Mouse (Mus musculus): Measurements from ENCODE around the gene Nsf. TPM values are rescaled to one million over a fixed set of nuclear protein-coding genes. Genes with fewer than 3 reads are reported as not detected.

The Nsf gene
- total and polyA plus RNA-seq, 3 experiments, result 37.9 to 40.2 TPM; not detected in 1

DNA sequence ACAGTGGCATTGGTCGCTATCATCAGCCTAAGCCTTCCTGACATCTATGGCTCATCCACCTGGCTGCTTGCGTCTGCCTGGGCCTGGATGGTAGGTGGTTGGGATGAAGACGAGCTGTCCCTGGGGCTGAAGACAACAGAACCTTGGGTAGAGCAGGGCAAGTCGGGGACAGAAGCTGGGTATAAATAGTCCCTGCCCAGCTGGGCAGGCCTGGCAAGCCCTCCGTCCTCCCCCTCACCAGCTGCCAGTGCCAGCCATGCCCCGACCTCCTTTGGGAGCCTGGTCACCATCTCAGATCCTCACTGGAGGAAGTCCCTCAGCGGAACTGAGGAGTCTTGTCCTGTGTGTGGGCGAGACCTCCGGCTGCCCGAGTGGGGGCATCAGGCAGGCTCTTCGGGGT, 149.7 kb downstream of the Nsf start:
- H3K4me3 ChIP-seq (ENCODE audit: control insufficient read depth in 1 of 2, insufficient read depth in 1 of 2, low read depth in 2 of 2, low read length in 2 of 2), result no peak overlapping the region
- no peak overlapping the region for H3K9ac ChIP-seq (ENCODE audit: control insufficient read depth, low read depth, low read length, poor library complexity, severe bottlenecking)
- H3K27me3 ChIP-seq (ENCODE audit: control insufficient read depth in 1 of 2, insufficient read depth in 2 of 2, low read length in 2 of 2), result no peaks in the 10 kb centered on the region; a peak in 1 of 4 replicates
- TF ChIP-seq RAD21 (IDR thresholded peaks at IDR 0.05; ENCODE audit: low read depth, low read length) (no peak), TAL1 (IDR thresholded peaks at IDR 0.05; ENCODE audit: low read length) (no peak)
- no peak overlapping the region for H3K27ac ChIP-seq (ENCODE audit: control insufficient read depth, low read depth, low read length)
- H3K9me3 ChIP-seq (replicated peaks; ENCODE audit: insufficient read depth, low read length), result no peaks in the 10 kb centered on the region
- no peaks in the 10 kb centered on the region for H3K79me2 ChIP-seq (ENCODE audit: control insufficient read depth, insufficient read depth, low read length, poor library complexity)
- no peak for DNase-seq (ENCODE audit: low read depth, low spot score)
- no peaks in the 10 kb centered on the region for H3K36me3 ChIP-seq (ENCODE audit: control insufficient read depth in 1 of 2, insufficient read depth in 2 of 2, low read length in 2 of 2)
- no peaks in the 10 kb centered on the region for H3K4me1 ChIP-seq (ENCODE audit: control insufficient read depth in 1 of 2, insufficient read depth in 2 of 2, low read length in 2 of 2)

DNA sequence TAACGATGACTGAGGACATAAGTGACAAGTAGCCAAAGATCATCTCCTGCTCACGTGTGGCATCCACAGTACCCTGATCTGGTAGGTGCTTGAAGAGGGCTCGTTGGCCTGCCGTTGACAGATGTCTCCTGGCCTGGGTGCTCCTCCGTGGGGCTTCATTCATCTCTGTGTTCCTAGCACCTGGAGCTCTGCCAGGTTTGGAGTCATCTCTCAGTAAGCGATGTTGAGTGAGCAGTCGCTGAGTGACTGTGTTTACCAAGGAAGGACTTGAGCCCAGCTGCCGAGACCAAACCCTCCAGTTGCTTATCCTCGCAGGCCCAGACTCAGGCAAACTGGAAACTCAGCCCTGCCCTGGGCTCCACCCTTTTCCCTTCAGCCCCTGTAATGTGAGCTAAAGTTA, 152.7 kb downstream of the Nsf start:
- H3K9me3 ChIP-seq (replicated peaks; ENCODE audit: insufficient read depth, low read length), result no peaks in the 10 kb centered on the region
- no peak overlapping the region for H3K9ac ChIP-seq (ENCODE audit: control insufficient read depth, low read depth, low read length, poor library complexity, severe bottlenecking)
- no peak for DNase-seq (ENCODE audit: low read depth, low spot score)
- no peak overlapping the region for H3K27ac ChIP-seq (ENCODE audit: control insufficient read depth, low read depth, low read length)
- H3K4me1 ChIP-seq (ENCODE audit: control insufficient read depth in 1 of 2, insufficient read depth in 2 of 2, low read length in 2 of 2), result no peaks in the 10 kb centered on the region
- H3K36me3 ChIP-seq (ENCODE audit: control insufficient read depth in 1 of 2, insufficient read depth in 2 of 2, low read length in 2 of 2), result no peaks in the 10 kb centered on the region
- H3K4me3 ChIP-seq (ENCODE audit: control insufficient read depth in 1 of 2, insufficient read depth in 1 of 2, low read depth in 2 of 2, low read length in 2 of 2), result no peak overlapping the region
- H3K79me2 ChIP-seq (ENCODE audit: control insufficient read depth, insufficient read depth, low read length, poor library complexity), result no peaks in the 10 kb centered on the region
- TF ChIP-seq NELFE (IDR thresholded peaks at IDR 0.05; ENCODE audit: low read depth, low read length) (no peak), USF2 (IDR thresholded peaks at IDR 0.05; ENCODE audit: borderline replicate concordance in 1 of 2, insufficient read depth in 1 of 2, low read depth in 1 of 2, low read length in 2 of 2) (no peak), GATA1 (IDR thresholded peaks at IDR 0.05; ENCODE audit: low read depth, low read length) (no peak), RCOR1 (IDR thresholded peaks at IDR 0.05; ENCODE audit: low read depth, low read length) (no peak), MXI1 (IDR thresholded peaks at IDR 0.05; ENCODE audit: low read depth, low read length) (no peak), ETS1 (IDR thresholded peaks at IDR 0.05; ENCODE audit: low read depth, low read length) (no peak), POLR2AphosphoS2 (IDR thresholded peaks at IDR 0.05; ENCODE audit: low read length) (no peak), GABPA (IDR thresholded peaks at IDR 0.05; ENCODE audit: low read depth, low read length) (no peak), CHD1 (IDR thresholded peaks at IDR 0.05; ENCODE audit: low read depth, low read length) (no peak), USF1 (IDR thresholded peaks at IDR 0.05; ENCODE audit: low read depth, low read length) (no peak), ZKSCAN1 (IDR thresholded peaks at IDR 0.05; ENCODE audit: low read depth, low read length) (no peak)
- H3K27me3 ChIP-seq (ENCODE audit: control insufficient read depth in 1 of 2, insufficient read depth in 2 of 2, low read length in 2 of 2), result no peaks in the 10 kb centered on the region; a peak in 1 of 4 replicates

DNA sequence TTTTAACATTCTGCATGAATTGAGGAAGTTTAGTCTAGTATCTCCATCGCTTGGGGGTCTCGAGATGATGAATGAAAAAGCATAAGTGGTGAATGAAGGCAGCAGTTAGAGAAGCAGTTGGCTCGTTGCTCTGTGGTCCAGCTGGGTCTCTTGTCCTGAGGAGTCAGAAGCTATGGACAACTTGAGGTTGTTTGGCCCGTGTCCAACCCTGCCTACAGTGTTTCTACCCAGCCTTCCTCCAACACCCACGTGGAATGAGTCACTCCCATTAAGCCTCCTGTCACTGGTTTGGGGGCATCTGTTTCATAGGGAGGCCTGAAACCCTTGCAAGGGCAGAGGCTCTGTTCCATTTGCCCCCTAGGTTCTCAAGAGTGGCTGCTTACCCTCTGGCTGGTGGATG, 163.9 kb downstream of the Nsf start:
- H3K36me3 ChIP-seq (ENCODE audit: control insufficient read depth in 1 of 2, insufficient read depth in 2 of 2, low read length in 2 of 2), result no peaks in the 10 kb centered on the region
- no peak overlapping the region for H3K9ac ChIP-seq (ENCODE audit: control insufficient read depth, low read depth, low read length, poor library complexity, severe bottlenecking)
- no peaks in the 10 kb centered on the region for H3K27me3 ChIP-seq (ENCODE audit: control insufficient read depth in 1 of 2, insufficient read depth in 2 of 2, low read length in 2 of 2)
- H3K4me1 ChIP-seq (ENCODE audit: control insufficient read depth in 1 of 2, insufficient read depth in 2 of 2, low read length in 2 of 2), result no peaks in the 10 kb centered on the region
- H3K27ac ChIP-seq (ENCODE audit: control insufficient read depth, low read depth, low read length), result no peak overlapping the region
- H3K9me3 ChIP-seq (replicated peaks; ENCODE audit: insufficient read depth, low read length), result no peaks in the 10 kb centered on the region
- no peak overlapping the region for H3K4me3 ChIP-seq (ENCODE audit: control insufficient read depth in 1 of 2, insufficient read depth in 1 of 2, low read depth in 2 of 2, low read length in 2 of 2)
- H3K79me2 ChIP-seq (ENCODE audit: control insufficient read depth, insufficient read depth, low read length, poor library complexity), result no peaks in the 10 kb centered on the region
- no peak for TF ChIP-seq E2F4 (IDR thresholded peaks at IDR 0.05; ENCODE audit: borderline replicate concordance, low read depth, low read length)
- no peak for TF ChIP-seq TBP (IDR thresholded peaks at IDR 0.05; ENCODE audit: low read depth, low read length)
- TF ChIP-seq BHLHE40 (IDR thresholded peaks at IDR 0.05; ENCODE audit: borderline replicate concordance, low read depth, low read length), result no peak
- TF ChIP-seq ELF1 (IDR thresholded peaks at IDR 0.05; ENCODE audit: low read depth, low read length), result no peak
- no peak for TF ChIP-seq TAL1 (IDR thresholded peaks at IDR 0.05; ENCODE audit: low read length)
- TF ChIP-seq SIN3A (IDR thresholded peaks at IDR 0.05; ENCODE audit: low read length), result no peak
- DNase-seq (ENCODE audit: low read depth, low spot score), result no peak
